Mouse (Mus musculus): ENCODE measurements around the gene Gmppa.

DNA sequence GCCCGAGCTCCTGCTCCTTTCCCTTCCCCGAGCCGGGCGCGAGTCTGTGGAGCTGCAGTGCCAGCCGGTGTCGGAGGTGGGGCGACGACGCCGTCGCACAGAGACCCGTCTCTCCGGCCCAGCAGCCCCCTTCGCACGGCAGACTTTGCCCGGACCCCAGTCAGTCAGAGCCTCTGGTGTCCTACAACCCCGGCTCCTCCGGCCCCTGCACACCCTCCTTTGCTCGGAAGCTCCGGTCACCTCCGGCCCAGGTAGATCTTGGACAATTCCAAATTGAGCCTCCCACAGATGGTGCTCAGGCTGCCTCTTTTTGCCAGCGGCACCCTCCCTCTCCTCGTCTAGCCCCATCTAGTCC lies 43.9 kb downstream of the Gmppa start:
- TF ChIP-seq TAL1 (IDR thresholded peaks at IDR 0.05; ENCODE audit: low read length): no peak
- no peak for TF ChIP-seq GATA1 (IDR thresholded peaks at IDR 0.05; ENCODE audit: low read length)
